Mouse (Mus musculus) C2C12 (cell line): ENCODE data around the gene Dnajc30.

Source experiments
- CTCF ChIP-seq: IDR thresholded peaks from one replicate; pipeline ENCODE4 v1.5.1; 2011; ENCODE audit not compliant: control insufficient read depth, insufficient read depth, insufficient read length
- MAX ChIP-seq: IDR thresholded peaks from one replicate; pipeline ENCODE4 v1.6.1; 2011; ENCODE audit warnings: mild to moderate bottlenecking, control low read depth

- no peak for TF ChIP-seq CTCF
- no peak for TF ChIP-seq MAX
Measured at GRCm38 (mm10) chr5:135025899-135026298, 38.1 kb upstream of the Dnajc30 start.
